Mouse (Mus musculus): ENCODE data around the gene Churc1. TPM values are rescaled to one million over a fixed set of nuclear protein-coding genes. Genes with fewer than 3 reads are reported as not detected.

Gene Churc1
- polyA plus RNA-seq, 2 experiments: 47.4 to 104 TPM

- Histone ChIP-seq H3K9me3 (ENCODE audit: control insufficient read depth, low read length) (no peaks in the 10 kb centered on the region), H3K4me2 (replicated peaks; ENCODE audit: low read depth, low read length, severe bottlenecking) (no peak overlapping the region), H3K27me3 (ENCODE audit: control insufficient read depth, insufficient read depth, low read length) (no peaks in the 10 kb centered on the region), H3K27ac (replicated peaks; ENCODE audit: low read depth, low read length) (no peak overlapping the region), H3K36me3 (ENCODE audit: control insufficient read depth, insufficient read depth, low read length) (no peaks in the 10 kb centered on the region), H3K4me1 (ENCODE audit: control insufficient read depth, insufficient read depth, low read length) (peaks cover 5% of the 10 kb centered on the region; the same call in 1 of the 2 replicates), H3K4me3 (replicated peaks; ENCODE audit: low read length) (no peak overlapping the region), H3K9ac (ENCODE audit: low read depth, low read length, severe bottlenecking) (no peak overlapping the region)
- no peak for ATAC-seq (ENCODE audit: low FRiP score, low read depth)
- no peak for DNase-seq (ENCODE audit: low spot score)
- TF ChIP-seq POLR2A (IDR thresholded peaks at IDR 0.05; ENCODE audit: borderline replicate concordance, extremely low read depth, insufficient read depth, insufficient read length): no peak
- WGBS: 74% methylated on average over 2 of the region's 2 CpGs
Measured at GRCm38 (mm10) chr12:76814120-76814519, 48.8 kb downstream of the Churc1 start.

GRCm38 (mm10) chr12:76816720-76817119, 51.4 kb downstream of the Churc1 start:
- DNase-seq (ENCODE audit: low spot score) (no peak), ATAC-seq (ENCODE audit: low FRiP score, low read depth) (no peak)
- H3K27me3 ChIP-seq (ENCODE audit: control insufficient read depth, insufficient read depth, low read length): no peaks in the 10 kb centered on the region
- no peak overlapping the region for H3K9ac ChIP-seq (ENCODE audit: low read depth, low read length, severe bottlenecking)
- TF ChIP-seq POLR2A (IDR thresholded peaks at IDR 0.05; ENCODE audit: borderline replicate concordance, extremely low read depth, insufficient read depth, insufficient read length): no peak
- no peak overlapping the region for H3K27ac ChIP-seq (replicated peaks; ENCODE audit: low read depth, low read length)
- no peaks in the 10 kb centered on the region for H3K9me3 ChIP-seq (ENCODE audit: control insufficient read depth, low read length)
- no peak overlapping the region for H3K4me3 ChIP-seq (replicated peaks; ENCODE audit: low read length)
- H3K4me2 ChIP-seq (replicated peaks; ENCODE audit: low read depth, low read length, severe bottlenecking): no peak overlapping the region
- WGBS: 38% methylated on average over 4 of the region's 4 CpGs
- peaks cover 19% of the 10 kb centered on the region for H3K4me1 ChIP-seq (ENCODE audit: control insufficient read depth, insufficient read depth, low read length)
- H3K36me3 ChIP-seq (ENCODE audit: control insufficient read depth, insufficient read depth, low read length): no peaks in the 10 kb centered on the region

- no peak overlapping the region for H3K4me3 ChIP-seq (replicated peaks; ENCODE audit: low read length)
- peaks cover 23% of the 10 kb centered on the region for H3K4me1 ChIP-seq (ENCODE audit: control insufficient read depth, insufficient read depth, low read length)
- ATAC-seq (ENCODE audit: low FRiP score, low read depth) (no peak), DNase-seq (ENCODE audit: low spot score) (no peak)
- no peaks in the 10 kb centered on the region for H3K27me3 ChIP-seq (ENCODE audit: control insufficient read depth, insufficient read depth, low read length)
- 40% methylated on average over 4 of the region's 4 CpGs for WGBS
- no peaks in the 10 kb centered on the region for H3K36me3 ChIP-seq (ENCODE audit: control insufficient read depth, insufficient read depth, low read length)
- no peak overlapping the region for H3K27ac ChIP-seq (replicated peaks; ENCODE audit: low read depth, low read length)
- no peak overlapping the region for H3K4me2 ChIP-seq (replicated peaks; ENCODE audit: low read depth, low read length, severe bottlenecking)
- no peak overlapping the region for H3K9ac ChIP-seq (ENCODE audit: low read depth, low read length, severe bottlenecking)
- no peak for TF ChIP-seq POLR2A (IDR thresholded peaks at IDR 0.05; ENCODE audit: borderline replicate concordance, extremely low read depth, insufficient read depth, insufficient read length)
- no peaks in the 10 kb centered on the region for H3K9me3 ChIP-seq (ENCODE audit: control insufficient read depth, low read length)
Measured at GRCm38 (mm10) chr12:76817176-76817575, 51.8 kb downstream of the Churc1 start.

- no peak overlapping the region for H3K9ac ChIP-seq (ENCODE audit: low read depth, low read length, severe bottlenecking)
- peak; percentile 18 for DNase-seq (ENCODE audit: low spot score)
- H3K27ac ChIP-seq (replicated peaks; ENCODE audit: low read depth, low read length): peak overlapping the region; percentile 55; the same call in 1 of the 2 replicates
- 69% methylated on average over 4 of the region's 4 CpGs for WGBS
- H3K27me3 ChIP-seq (ENCODE audit: control insufficient read depth, insufficient read depth, low read length): no peaks in the 10 kb centered on the region
- no peak for ATAC-seq (ENCODE audit: low FRiP score, low read depth)
- peaks cover 23% of the 10 kb centered on the region for H3K4me1 ChIP-seq (ENCODE audit: control insufficient read depth, insufficient read depth, low read length)
- no peaks in the 10 kb centered on the region for H3K9me3 ChIP-seq (ENCODE audit: control insufficient read depth, low read length)
- H3K4me3 ChIP-seq (replicated peaks; ENCODE audit: low read length): no peak overlapping the region
- no peaks in the 10 kb centered on the region for H3K36me3 ChIP-seq (ENCODE audit: control insufficient read depth, insufficient read depth, low read length)
- no peak overlapping the region for H3K4me2 ChIP-seq (replicated peaks; ENCODE audit: low read depth, low read length, severe bottlenecking)
- no peak for TF ChIP-seq POLR2A (IDR thresholded peaks at IDR 0.05; ENCODE audit: borderline replicate concordance, extremely low read depth, insufficient read depth, insufficient read length)
Measured at GRCm38 (mm10) chr12:76818120-76818519, 52.8 kb downstream of the Churc1 start.

- Histone ChIP-seq H3K4me3 (replicated peaks; ENCODE audit: low read length) (no peak overlapping the region), H3K36me3 (ENCODE audit: control insufficient read depth, insufficient read depth, low read length) (no peaks in the 10 kb centered on the region), H3K9ac (ENCODE audit: low read depth, low read length, severe bottlenecking) (no peak overlapping the region), H3K4me2 (replicated peaks; ENCODE audit: low read depth, low read length, severe bottlenecking) (no peak overlapping the region), H3K27ac (replicated peaks; ENCODE audit: low read depth, low read length) (no peak overlapping the region), H3K4me1 (ENCODE audit: control insufficient read depth, insufficient read depth, low read length) (peaks cover 23% of the 10 kb centered on the region), H3K27me3 (ENCODE audit: control insufficient read depth, insufficient read depth, low read length) (no peaks in the 10 kb centered on the region), H3K9me3 (ENCODE audit: control insufficient read depth, low read length) (no peaks in the 10 kb centered on the region)
- ATAC-seq (ENCODE audit: low FRiP score, low read depth) (no peak), DNase-seq (ENCODE audit: low spot score) (no peak)
- 69% methylated on average over 9 of the region's 9 CpGs for WGBS
- no peak for TF ChIP-seq POLR2A (IDR thresholded peaks at IDR 0.05; ENCODE audit: borderline replicate concordance, extremely low read depth, insufficient read depth, insufficient read length)
Measured at GRCm38 (mm10) chr12:76818908-76819307, 53.6 kb downstream of the Churc1 start.

- Histone ChIP-seq H3K27me3 (ENCODE audit: control insufficient read depth, insufficient read depth, low read length) (no peaks in the 10 kb centered on the region), H3K9ac (ENCODE audit: low read depth, low read length, severe bottlenecking) (no peak overlapping the region), H3K4me2 (replicated peaks; ENCODE audit: low read depth, low read length, severe bottlenecking) (no peak overlapping the region), H3K36me3 (ENCODE audit: control insufficient read depth, insufficient read depth, low read length) (no peaks in the 10 kb centered on the region), H3K9me3 (ENCODE audit: control insufficient read depth, low read length) (no peaks in the 10 kb centered on the region), H3K27ac (replicated peaks; ENCODE audit: low read depth, low read length) (no peak overlapping the region), H3K4me3 (replicated peaks; ENCODE audit: low read length) (no peak overlapping the region), H3K4me1 (ENCODE audit: control insufficient read depth, insufficient read depth, low read length) (peaks cover 23% of the 10 kb centered on the region)
- no peak for TF ChIP-seq POLR2A (IDR thresholded peaks at IDR 0.05; ENCODE audit: borderline replicate concordance, extremely low read depth, insufficient read depth, insufficient read length)
- WGBS: 55% methylated on average over 6 of the region's 6 CpGs
- ATAC-seq (ENCODE audit: low FRiP score, low read depth) (no peak), DNase-seq (ENCODE audit: low spot score) (no peak)
Measured at GRCm38 (mm10) chr12:76819816-76820215, 54.5 kb downstream of the Churc1 start.
